Mouse (Mus musculus): ENCODE measurements around the gene Zfp185.
A peak's percentile ranks its signal among the peaks of the same experiment; 100 is the strongest.

The Zfp185 gene

DNA sequence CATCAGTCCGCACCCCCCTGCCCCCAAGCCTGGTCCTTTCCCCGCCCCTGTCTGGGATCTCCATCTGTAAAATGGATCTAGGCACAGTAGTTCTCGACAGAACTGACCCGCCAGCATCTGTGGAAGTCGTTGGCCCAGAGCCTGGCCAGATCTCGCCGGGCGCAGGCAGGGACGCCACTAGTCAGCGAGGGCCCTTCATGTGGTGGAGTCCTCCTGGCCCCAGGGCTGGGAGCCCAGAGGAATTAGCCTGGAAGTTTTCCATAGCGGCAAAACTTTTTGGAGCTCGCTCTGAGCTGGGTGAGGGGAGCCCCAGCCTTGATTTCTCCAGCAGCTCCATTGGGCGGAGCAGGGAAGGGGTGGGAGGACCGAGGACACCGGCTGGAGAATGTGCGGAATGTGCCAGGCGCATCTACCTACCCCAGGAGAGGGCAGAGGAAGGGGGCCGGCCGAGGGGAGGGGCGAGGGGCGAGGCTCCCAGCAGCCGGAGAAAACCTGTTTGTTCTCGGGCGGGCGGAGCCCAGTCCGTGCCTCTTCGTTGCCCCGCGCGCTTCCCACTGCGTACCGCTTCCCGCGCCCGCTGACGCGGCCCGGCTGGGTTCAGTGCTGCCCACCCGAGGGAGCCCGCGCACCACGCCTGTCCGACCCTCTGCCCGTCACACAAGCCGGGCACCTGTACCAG lies at the start of gene Zfp185:
Zfp185 (plus strand) TSS at position 499 of the 679 bp plus-strand sequence.
- DNase-seq: no peak

DNA sequence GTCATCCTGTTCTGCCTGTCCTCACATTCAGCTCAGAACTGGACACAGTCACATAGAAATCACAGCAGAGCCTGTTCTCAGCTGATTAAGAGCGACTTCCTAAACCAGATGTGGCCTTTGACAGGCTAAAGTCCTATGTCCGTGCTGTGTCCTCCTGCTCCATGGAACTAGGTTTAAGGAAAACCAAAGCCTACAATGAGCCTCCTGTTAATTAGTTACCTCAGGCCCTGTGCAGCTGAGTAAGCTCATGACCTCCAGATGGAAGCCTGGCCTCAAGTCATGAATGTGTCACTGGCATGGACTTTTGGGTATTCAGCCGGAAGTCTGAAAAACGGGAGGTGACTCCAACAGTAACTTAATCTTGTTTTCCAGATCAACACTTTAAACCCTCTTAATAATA lies 33.7 kb upstream of the Zfp185 start:
- DNase-seq: no peak

DNA sequence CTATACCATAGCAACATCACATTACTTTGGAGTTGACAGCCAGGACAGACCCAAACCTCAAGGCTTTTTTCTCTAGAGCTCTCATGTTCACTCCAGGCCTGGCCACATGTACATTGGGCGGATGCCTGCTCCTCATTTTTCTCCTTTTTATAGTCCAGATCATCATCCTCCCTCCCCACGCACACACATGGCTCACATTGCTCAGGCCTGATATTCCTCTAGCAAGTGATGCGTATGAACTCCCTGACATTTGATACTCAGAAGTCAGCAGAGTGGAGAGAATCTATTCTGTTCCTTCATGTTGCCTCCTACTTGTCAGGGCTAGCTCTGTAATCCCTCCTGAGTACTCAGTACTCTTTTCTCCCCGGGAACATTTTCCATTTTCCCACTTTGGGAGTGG lies 30.7 kb upstream of the Zfp185 start:
- DNase-seq: no peak

DNA sequence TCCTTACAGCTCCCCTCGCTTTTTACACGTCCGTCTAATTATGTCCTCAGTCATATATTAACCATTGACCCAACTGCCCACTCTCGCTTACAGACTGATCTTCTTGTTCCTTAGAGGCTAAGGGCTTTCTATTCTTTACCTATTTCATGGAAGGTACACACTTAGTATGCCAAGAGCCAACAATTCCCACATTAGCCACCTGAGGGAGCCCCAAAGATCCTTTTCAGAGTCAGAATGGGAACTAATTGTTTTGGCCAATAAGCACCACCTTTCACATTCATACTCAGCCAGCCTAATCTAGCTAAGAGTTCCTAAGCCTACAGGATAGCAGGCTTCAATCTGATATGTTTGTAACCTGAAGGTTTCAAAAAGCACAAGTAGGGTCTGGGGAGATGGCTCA lies 26.7 kb upstream of the Zfp185 start:
- DNase-seq: peak; percentile 5

DNA sequence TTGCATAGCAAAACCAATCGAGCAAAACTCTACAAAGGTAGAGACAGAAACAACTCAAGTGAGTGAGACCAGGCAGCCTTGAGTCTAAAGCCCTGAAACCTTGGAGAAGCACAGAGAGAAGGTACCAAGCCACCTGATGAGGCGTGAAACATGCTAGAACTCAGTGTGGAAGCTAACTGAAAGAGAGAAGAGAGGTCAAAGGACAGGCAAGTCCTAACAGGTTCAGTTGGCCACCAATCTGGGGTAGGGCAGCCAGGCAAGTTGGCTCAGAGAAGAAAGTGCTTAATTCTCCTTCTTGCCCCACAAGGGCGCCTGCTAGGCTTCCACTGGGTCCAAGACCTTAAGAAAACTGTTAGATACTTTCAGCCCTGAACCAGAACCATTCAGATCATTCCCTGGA lies 25.6 kb upstream of the Zfp185 start:
- no peak for DNase-seq

DNA sequence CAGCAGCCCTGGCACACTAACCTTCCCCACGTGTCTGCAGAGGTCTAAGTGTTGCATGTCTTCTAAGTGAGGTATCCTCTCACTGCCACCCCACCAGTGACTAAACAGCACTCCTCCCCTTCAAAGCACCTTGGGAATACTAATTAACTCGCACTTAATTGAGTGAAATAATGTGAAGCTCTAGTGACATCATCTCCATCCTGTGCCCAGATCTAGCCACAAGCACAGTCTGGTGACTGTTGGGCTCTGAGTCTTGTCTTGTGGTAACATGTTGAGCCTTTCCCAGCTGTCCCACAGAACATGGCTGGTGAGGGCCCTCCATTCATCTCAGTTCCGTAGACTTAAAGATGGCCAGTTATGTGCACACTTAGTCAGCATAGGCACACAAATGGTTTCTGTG lies 24.4 kb upstream of the Zfp185 start:
- DNase-seq: no peak

DNA sequence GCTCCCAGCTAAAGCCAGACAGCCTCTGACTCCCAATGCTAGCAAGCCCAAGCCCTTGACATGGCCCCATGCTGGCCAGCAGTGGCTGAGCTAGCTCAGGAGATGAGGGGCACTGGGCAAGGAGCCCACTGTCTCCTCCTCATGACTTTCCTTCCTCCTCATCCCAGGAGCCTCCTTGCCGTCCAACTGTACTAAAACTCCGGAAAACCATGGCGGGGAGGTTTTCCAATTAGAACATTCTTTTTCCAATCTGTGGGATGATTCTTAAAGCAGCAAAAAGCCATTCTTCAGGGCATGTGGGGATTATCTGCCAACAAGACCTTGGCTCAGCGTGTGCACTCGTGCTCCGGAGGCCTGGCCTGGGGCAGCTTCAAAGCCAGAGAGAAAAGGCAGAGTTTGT lies 4.3 kb upstream of the Zfp185 start:
- no peak for DNase-seq

DNA sequence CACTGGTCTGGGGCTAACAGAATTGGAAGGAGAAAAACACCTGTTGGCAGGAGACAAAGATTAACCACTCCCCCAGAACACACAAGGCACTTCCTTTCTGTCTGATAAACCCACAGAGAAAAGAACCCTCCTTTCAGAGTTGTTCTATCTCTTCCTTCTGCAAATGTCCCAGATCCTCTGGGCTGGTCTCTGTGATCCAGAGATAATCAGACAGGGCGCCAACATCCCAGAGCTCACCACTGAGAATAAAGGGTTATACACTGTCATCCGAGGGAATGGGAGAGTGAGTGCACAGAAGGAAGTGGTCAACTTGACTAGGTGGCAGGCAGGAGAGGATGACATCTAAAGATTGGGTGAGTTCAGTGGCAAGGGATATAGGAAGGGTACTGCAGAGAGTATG lies 1.5 kb upstream of the Zfp185 start:
- no peak for DNase-seq

DNA sequence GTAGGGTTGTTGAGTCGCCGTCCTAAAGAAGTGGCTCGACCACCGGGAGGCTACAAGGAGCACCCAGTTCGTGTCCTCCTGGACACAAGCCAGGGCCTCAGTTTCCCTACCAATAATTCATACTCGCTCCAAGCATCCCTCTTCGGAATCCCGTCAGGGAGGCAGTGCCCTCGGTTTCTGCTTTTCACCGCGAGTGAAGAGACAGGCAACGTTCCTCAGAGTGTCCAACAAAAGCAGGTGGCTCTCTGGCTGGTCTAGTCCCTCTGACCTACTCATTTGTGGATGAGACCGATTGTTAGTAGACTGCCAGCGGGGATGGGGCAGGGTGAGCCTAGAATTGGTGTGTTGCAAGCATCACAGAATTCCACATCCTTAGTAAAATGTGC lies 374 bp downstream of the Zfp185 start:
- DNase-seq: no peak

DNA sequence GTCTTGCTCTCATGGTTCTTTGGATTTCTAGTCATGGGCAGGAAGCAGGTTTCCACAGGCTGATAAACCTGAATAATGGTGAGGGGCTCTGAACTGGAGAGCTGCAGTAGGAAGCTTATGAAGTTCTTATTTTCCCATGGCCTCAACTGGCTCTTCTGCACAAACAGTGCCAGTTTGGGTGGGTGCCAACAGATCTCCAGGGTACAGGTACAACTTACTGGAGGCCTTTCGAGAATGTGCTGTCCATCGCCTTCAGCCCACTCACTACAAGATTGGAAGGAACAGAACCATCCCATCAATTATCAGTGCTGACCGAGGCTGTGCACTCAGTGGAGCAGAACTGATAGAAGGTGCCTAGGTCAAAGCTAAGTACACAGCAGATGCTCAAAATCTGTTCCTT lies 1.3 kb downstream of the Zfp185 start:
- no peak for DNase-seq

DNA sequence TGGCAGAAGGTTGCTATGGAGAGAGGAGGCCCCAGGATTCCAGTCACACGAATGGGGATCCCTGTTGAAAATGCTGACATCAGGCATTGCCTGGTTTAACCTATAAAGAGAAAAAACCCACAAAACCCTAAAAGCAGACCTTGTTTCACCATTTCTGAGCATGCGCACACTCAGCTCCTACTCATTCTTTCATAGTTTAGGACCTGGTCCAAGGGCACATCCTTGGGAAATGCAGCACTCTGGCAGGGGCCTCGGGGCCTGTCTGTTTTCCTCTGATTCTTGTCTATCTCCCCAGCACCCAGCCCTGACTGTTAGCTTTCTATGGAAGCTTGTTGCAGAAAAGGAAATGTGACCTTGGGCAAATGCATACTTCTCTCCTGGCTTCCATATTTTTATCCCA lies 3.4 kb downstream of the Zfp185 start:
- no peak for DNase-seq

DNA sequence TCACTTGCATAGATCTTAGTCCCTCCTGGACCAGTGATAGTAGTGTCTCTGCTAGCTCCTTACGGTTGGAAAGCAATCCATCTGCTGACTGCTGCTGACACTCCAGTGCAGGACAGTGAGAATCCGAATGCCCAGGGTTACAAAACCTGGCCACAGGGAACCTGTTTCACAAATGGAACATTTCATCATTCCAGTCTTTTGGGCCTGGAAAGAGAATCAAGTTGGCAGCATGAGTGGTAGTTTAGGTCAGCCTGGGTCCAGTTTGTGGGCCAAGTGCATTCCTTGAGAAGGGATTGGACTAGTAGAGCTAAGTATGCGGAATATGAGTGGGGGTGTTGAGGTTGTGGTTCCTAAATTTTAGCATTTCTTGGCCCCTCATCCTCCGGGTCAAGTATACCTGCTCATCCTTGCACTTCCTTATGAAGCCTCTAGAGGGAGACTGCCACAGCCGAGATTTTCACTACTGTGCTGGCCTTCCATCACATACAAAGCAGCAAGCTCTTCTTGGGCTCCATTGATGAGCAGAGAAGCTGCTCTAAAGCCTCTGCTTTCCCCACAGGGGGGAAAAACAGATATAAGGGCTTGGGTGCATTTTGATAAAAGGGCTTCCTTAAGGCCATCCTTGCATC lies 5.3 kb downstream of the Zfp185 start:
- DNase-seq: no peak

DNA sequence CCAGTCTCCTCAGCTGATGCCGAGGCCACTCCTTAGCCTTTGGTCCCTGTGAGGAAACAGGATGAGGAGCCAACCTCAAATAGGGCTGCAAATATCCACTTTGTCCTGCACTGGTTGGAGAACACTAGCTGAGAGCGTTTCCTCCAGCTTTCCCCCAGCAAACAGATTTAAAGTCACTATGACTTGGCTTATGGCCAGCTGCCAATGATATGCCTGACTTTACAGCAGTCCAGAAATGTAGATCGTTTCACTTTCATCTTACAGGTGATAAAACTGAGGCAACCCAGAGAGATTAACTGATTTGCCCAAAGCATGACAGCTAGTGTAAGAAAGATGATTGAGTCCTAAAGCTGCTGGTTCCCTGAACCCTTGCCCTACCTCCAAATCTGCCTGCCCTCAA lies 8.4 kb downstream of the Zfp185 start:
- DNase-seq: no peak

DNA sequence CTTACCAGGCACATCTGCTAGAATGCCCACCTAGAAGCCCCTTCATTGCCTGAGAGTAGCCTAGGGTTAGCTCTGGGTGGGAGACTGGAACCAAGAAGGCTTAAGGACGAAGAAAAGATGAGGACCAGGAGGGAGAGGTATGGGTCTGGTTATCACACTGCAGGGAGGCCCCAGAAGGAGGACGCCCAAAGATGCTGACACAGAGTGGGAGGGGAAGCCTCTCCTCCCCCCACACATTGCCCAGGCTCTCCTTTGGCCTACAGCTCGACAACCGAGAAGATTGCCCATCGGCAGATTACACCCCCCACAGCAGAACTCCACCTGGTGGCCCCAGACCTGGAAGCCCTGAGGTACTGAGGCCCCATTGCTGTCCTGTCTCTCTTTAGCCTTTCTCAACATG lies 16.0 kb downstream of the Zfp185 start:
- no peak for DNase-seq

DNA sequence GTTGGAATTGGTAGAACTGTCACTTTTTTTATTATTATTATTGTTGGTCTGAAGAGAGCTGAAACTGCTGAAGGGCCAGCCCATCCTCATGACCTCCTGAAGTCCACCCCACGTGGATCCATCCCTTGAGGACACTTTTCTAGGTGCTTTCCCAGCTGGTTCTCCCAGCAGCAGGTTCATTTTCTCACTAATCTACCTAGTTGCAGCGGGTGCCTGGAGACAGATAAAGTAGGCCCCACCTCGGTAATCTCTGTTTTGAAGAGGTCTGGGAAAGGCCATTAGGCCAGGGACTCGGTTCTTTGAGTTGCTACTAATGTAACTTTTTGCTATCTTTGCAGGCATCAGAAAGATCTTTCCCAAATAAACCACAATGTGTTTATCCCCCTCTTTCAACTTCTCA lies 18.5 kb downstream of the Zfp185 start:
- no peak for DNase-seq

DNA sequence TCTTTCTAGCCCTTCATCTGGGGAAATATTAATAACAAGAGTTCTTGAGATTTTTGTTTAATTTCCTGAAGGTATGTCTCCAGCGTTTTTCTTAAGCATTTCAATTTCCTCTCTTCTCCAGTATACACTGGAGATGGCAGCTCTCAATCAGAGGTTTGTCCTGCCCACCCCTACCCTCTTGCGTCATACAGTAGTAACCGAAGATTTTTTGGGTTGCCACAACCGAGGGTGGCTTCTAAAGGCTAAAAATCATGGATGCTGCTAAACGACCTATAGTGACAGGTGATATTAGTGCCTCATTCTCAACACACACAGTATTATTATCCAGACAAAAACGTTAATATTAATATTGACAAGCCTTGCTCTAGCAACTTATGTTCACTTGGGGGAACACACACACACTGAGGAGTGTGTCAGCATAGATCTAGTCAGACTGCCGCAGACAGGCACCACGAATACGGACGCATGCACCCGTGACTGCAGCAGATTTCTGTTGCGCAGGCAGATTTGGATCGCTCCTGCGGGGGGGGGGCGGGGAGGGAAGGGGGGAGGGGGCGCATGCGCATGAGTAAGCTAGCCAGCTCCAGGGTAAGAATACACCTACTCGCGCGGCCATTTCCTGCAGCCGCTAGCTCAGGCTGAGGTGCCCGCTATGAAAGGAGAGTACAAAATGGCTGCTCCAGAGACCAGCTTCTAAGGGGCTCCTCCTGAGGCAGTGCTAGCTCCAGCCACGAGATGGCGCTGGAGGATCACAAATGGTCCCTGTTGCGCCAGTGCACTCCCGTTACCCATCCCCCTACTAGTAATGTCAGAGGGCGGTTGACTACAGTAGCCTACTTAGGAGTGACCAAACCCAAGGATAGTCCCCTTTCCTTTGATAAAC lies 20.7 kb downstream of the Zfp185 start:
- DNase-seq: peak; percentile 93

DNA sequence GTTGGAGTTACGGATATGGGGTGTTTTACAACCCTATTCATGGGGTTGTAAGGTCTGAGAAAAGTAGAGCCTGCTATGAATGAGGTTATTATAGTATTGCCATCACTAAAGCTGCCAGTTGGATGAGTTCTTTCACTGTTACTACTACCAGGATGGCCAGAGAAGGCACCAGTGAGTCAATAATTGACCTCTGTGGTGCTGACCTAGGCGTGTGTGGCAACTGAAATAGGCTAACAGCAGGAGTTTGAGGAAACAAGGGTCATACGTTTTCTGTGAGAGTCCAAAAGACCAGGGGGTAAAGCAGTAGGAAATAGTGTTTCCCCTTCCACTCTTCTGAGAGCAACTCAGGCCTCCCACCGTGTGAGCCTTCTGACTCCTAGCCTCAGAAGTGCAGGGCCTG lies 25.7 kb downstream of the Zfp185 start:
- no peak for DNase-seq

DNA sequence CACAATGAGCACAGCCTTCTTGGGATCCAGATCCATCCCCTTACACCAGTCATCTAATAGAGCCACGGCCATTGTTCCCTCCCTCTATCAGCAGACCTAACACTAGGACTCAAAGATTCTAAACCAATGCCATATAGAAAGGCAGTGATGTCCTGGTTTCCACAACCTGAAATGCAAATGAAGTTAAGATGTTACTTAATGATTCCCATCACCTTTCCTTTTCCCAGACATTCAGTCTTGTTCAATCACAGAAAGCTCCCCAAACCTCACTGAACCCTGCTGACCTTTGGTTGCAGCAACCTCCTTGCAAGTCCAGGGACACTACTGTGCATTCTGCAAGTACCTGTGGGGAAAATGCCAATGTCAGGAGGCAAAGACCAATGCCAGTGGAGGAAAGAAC lies 49.9 kb downstream of the Zfp185 start, which contains the start of gene Pnma5:
Pnma5 (minus strand) TSS at position 101 of the 400 bp plus-strand sequence.
- DNase-seq: no peak

DNA sequence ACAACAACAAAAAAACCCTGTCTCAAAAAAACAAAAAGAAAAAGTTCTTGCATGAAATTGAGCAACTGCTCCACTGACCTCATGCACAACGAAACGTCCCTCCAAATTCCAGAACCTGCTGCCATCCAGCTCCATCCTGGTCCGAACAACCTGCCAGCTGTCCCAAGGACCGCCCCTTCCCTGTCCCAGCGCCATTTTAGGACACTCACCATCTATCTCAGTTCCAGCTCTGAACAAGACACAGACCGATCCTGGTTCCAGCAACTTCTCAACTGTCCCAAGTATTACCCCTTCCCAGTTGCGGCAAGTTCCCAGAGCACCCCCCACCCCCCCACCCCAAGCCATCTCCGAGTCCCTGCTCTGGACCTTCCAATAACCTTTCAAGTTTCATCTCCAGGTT lies 51.7 kb downstream of the Zfp185 start:
- no peak for DNase-seq

DNA sequence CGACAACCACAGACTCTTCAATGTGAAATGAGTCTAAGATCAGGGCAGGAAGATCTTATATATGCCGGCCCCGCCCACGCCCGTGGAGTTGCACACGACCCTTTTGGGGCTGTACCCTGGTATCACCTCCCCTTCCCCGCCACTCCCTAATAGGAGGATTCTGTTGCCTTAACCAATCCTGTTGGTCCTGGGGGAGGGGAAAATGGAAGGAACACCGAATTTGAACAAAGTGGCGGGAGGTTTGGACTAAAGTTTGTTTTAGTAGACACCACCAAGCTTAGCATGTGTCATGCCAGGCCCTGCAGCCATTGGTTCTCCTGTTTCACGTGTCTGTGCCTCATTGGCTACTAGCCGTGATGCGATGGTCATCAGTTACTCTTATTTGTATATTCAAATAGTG lies 52.5 kb downstream of the Zfp185 start:
- DNase-seq: no peak

DNA sequence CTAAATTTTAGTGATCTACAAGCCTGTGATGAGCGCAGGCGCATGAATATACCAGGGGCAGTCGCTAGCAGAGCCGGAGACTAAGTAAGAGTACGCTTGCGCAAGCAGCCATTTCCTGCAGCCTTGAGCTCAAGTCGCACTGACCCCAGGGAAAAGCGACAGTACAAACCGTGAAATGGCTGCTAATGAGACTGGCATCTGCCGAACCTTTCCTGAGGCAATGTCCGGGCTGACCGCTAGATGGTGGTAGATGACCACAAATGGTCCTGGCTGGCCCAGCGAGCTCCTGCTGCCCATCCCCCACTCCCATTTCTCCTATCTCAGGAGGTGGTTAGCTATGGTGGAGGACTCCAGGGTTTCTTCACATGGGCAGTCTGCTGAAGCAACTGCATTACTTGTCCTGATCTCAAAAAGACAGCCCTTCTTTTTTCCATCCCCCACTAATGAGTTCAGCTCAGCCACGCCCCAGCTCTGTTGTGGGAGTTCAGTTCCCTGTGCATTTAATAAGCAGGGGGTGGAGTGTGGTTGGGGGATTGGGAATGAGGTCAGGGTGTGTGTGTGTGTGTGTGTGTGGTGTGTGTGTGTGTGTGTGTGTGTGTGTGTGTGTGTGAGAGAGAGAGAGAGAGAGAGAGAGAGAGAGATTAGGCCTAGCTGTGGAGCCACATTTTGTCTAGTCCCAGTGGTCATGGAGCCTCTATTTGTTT lies 66.9 kb downstream of the Zfp185 start:
- peak; percentile 95 for DNase-seq

DNA sequence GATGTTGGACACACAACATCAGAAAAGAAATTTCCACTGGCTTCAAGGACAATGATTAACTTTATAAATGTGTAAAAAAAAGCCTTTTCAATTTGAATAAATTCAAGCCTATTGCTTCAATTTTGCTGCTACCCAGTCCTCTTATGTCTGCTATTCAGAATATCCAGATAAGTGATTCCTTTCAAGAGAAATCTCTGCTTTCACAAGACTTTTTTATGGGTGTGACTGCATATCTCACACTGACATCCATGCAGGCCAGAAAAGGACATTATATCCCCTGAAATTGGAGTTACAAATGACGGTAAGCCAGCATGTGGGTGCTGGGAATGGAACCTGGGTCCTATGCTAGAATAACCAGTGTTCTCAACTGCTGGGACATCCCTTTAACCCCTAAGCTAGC lies 74.4 kb downstream of the Zfp185 start:
- DNase-seq: no peak

DNA sequence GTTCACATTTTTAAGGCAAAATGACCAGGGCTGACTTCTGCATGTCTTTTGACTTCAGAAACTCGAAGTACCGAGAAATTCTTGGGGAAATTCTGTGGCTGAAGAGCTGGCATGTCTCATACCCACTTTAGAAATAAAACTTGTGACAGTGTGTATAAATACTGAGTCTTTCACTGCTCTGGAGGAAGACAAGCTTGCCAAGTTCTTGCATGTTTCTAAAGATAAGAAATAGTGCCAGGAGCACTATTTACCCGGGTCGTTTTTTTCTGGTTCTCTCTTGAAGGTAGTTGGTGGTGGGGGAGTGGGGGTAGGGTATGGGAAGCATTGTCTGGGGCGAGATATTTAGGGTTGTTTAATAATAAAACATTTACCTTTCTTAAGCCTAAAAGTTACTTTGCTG lies 75.2 kb downstream of the Zfp185 start:
- DNase-seq: no peak

All from cerebellum, adult 8-10 months (tissue).